Mouse (Mus musculus): ENCODE data around the gene Suds3. TPM values are rescaled to one million over a fixed set of nuclear protein-coding genes. Genes with fewer than 3 reads are reported as not detected.

The Suds3 gene
- total RNA-seq, 2 experiments from 2014 or later: 70.7 to 72.4 TPM

DNA sequence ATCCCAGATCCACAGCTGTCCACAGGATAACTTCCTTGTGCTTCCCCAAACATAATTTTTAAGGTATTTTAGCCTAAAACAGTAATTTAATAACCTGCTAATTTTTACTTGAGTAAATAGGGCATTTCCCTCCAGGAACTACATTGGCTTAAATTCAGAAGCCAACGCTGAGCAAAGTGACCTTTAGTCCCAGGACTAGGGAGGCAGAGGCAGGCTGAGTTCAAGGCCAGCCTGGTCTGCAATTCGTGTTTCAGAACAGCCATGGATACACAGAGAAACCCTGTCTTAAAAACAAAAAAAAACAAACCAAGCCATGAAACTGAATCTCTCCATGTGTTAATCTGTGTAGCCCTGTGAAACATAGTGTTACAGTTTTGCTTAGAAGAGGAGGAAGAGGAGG, 747 bp upstream of the Suds3 start:
- DNase-seq: no peak
- intact Hi-C loops (cut with DNase I): loop anchor here (5.0 to 10.0 kb wide), 4 partner anchors 51 to 268 kb away; partner anchors contain the start of genes Pebp1 and Rfc5

GRCm38 (mm10) chr5:117115193-117115767, 633 bp downstream of the Suds3 start:
- intact Hi-C loops (cut with DNase I): loop anchor here (5.0 to 10.0 kb wide), 4 partner anchors 52 to 270 kb away; partner anchors contain the start of genes Pebp1 and Rfc5
- peak; percentile 26 to 29 for DNase-seq

GRCm38 (mm10) chr5:117114581-117115192, 1.2 kb downstream of the Suds3 start:
- intact Hi-C loops (cut with DNase I): loop anchor here (5.0 to 10.0 kb wide), 4 partner anchors 53 to 270 kb away; partner anchors contain the start of genes Pebp1 and Rfc5
- DNase-seq: no peak

- intact Hi-C loops (cut with DNase I): loop anchor here (10.0 kb wide), 1 partner anchor 271 kb away; the partner anchor contains the start of gene Rfc5
- DNase-seq: no peak
Observed at GRCm38 (mm10) chr5:117113330-117113729, 2.6 kb downstream of the Suds3 start.

DNA sequence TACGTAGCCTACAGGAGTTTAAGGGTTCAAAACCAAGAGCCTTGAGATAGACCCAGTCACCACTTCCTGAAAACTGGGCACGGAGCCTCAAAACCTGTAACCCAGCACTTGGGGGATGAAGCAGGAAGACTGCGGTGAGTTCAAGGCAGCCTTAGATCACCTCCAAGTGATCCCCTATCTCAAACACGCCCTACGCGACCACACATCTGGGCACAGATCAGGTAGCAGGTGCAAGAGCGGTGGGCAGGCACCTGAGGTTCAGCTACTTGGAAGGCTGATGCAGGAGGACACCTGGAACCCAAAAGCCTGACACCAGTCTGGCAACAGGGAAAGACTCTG, 4.2 kb downstream of the Suds3 start:
- no peak for DNase-seq
- intact Hi-C loops (cut with DNase I): loop anchor here (10.0 kb wide), 1 partner anchor 273 kb away; the partner anchor contains the start of gene Rfc5

- no peak for DNase-seq
- intact Hi-C loops (cut with DNase I): loop anchor here (10.0 kb wide), 1 partner anchor 274 kb away; the partner anchor contains the start of gene Rfc5
Observed at GRCm38 (mm10) chr5:117111064-117111773, 4.7 kb downstream of the Suds3 start.

- DNase-seq: no peak
- intact Hi-C loops (cut with DNase I): no loop called here
Observed at GRCm38 (mm10) chr5:117109522-117109921, 6.4 kb downstream of the Suds3 start.

GRCm38 (mm10) chr5:117108731-117109130, 7.2 kb downstream of the Suds3 start:
- intact Hi-C loops (cut with DNase I): no loop called here
- DNase-seq: no peak

- intact Hi-C loops (cut with DNase I): no loop called here
- DNase-seq: no peak
Observed at GRCm38 (mm10) chr5:117108292-117108691, 7.6 kb downstream of the Suds3 start.

DNA sequence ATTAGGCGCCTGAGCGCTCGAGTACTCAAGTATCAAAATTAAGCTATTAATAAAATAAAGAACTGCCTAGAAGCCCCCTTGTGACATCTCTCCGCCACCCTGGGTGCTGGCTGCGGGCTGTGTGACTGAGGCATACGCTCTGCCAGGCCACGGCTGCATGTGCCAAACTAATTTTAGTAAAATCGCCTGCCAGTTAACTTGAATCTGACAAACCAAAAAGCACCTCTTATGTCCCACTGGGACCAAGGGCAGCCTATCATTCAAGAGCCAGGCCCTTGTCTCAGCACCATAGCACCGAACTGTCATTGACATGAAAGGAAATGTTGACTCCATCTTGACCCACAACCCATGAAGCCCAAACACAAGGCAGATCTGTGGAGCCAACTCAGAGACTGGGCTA, 10.2 kb downstream of the Suds3 start:
- no peak for DNase-seq
- intact Hi-C loops (cut with DNase I): no loop called here

- DNase-seq: no peak
- intact Hi-C loops (cut with DNase I): no loop called here
Observed at GRCm38 (mm10) chr5:117104329-117104728, 11.6 kb downstream of the Suds3 start.

DNA sequence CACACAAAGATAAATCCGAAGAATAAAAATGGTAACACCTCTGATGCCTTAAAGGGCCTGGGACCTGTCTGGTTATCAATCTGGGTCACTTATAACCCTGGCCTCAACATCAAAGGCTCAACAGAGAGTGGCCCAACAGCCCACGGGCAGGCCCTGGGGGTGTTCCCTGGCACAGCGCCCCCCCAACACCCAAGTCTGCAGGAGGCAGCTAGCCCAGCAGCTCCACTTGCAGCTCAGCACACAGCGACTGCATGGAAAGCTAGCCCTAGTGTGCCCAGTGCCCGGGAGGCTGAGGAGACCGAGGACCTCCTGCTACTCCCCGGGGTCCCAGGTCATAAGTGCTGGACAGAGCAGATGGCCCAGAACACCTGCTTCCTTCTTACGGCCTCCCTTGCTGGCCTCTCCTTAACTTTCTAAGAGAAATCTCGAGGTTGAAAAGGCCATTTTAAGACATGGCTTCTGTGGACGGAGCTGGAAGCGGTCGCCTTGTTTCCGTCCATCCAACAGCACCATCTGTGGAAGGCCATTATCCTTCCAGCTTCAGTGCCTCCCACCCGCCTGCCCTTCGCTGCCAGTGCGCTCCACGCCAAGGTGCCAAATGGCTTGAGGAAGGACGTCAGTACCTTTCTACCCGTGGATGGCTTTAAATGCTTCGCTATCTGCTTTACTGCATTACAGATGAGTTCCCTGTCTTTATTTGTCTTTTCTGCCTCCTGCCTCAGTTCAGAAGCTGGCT, 12.6 kb downstream of the Suds3 start:
- no peak for DNase-seq
- intact Hi-C loops (cut with DNase I): no loop called here

DNA sequence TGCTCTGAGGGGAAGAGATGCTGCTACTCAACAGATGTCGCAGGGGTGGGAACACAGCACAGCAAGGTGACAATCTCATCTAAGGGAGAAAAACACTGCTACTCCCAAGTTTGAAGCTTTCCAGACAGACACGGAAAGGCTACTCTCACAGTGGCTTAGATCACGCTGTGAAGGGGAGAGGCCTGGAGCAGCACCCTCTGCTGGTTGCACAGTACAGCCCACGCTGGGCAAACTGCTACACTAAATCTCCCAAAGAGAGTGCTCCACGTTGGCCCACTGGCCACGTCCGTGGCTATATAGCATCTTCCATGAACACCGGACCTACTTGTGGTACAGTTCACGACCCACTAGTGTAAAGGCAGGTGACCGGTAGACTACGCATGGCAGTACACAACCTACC, 16.2 kb downstream of the Suds3 start:
- DNase-seq: no peak
- intact Hi-C loops (cut with DNase I): no loop called here

- DNase-seq: no peak
- intact Hi-C loops (cut with DNase I): no loop called here
Observed at GRCm38 (mm10) chr5:117099008-117099407, 16.9 kb downstream of the Suds3 start.

GRCm38 (mm10) chr5:117096716-117097115, 19.2 kb downstream of the Suds3 start:
- DNase-seq: no peak

GRCm38 (mm10) chr5:117094431-117094830, 21.5 kb downstream of the Suds3 start:
- intact Hi-C loops (cut with DNase I): no loop called here
- no peak for DNase-seq

More at GRCm38 (mm10) chr5:117096716-117097115, 19.2 kb downstream of the Suds3 start:
- intact Hi-C loops (cut with DNase I): no loop called here

DNA sequence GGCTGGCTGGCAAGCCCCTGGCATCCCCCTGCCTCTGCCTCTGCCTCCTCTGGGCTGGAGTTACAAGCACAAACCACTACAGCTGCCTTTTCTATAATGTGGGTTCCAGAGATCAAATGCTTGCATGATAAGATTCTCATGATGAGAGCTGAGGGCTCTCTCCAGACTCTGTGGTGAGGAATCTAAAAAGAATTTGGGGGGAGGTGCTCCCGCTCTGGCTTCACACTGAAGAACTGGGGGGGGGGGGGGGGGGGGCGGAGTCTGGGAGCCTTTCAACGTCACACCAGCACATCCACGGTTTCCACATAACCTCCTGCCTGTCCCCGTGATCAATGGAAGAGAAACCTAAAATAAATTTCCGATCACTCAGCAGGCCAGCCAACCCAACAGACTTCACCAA, 26.1 kb downstream of the Suds3 start:
- DNase-seq: no peak
- intact Hi-C loops (cut with DNase I): no loop called here

DNA sequence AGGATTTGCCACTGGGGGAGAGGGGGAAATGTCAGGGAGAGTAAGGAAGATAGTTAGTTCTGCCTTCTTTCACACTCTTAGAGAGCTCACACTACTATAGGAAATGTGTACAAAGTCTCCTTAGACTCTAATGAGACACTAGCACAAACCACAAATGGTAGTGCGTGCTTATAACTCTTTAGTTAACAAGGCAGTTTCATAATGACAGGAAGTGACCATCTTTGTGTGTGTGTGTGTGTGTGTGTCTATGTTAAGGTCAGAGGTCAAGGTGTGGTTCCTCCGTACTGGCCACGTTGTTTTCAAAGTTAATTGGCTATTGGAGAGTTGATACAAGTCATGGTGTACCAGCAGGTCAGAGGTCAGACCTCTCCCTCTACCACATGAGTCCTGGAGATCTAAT, 26.8 kb downstream of the Suds3 start:
- no peak for DNase-seq
- intact Hi-C loops (cut with DNase I): no loop called here

- no peak for DNase-seq
- intact Hi-C loops (cut with DNase I): no loop called here
Observed at GRCm38 (mm10) chr5:117087718-117088117, 28.2 kb downstream of the Suds3 start.

DNA sequence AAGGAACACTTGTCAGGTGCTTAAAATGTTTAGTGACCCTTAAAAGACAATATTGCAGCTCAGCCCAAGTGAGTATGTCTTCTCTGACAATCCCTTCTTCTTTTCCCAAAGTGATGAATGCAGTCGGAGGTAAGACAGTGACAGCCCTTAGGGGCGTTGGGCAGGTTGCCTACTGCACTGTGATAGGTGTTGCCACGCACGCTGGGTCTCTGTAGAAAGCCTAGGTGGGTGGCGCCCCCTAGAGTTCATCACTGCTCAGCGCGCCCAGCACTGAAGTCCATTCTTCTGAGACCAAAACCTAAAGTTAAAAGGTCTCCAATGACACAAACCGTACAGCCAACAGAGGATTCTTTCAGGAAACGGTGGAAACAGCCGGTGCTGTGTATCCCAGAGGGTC, 46.4 kb downstream of the Suds3 start:
- intact Hi-C loops (cut with DNase I): no loop called here

More for the DNA sequence above, 46.4 kb downstream of the Suds3 start:
- peak in 1 of 2 experiments; percentile 22 for DNase-seq

Measured in gastrocnemius, postnatal 36 days (tissue).